Mouse (Mus musculus): ENCODE measurements around the gene Hes5.

Hes5 gene

DNA sequence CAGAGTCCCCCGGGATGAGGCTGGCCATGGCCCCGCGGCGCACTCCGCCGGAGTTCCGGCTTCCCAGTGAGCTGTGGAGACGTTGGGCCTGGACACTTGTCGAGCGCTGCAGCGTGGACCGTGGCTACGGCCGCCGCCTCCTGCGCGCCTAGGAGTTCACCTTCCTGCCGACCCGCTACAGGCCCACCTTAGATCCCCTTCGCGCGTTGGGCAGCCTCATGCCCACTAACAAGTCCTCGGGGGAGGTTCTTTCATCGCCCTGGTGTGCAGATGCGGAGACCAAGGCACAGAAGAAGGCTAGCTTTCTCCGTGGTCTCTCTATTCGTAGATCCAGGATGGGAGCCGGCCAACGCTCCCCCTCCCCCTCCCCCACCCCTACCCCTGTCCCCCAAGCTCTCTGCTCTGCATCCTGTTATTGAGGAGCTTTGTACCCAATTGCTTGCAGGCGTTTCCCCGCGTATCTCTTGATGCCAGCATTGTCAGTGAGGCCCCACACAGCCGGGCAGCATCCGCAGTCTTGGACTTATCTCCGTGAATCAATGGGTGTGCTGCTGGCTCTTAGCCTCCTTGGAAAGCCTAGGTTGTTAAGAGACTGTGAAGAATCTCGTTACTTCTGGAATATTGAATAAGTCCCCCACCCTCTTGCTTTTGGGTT, 4.0 kb downstream of the Hes5 start:
- peak; percentile 63 to 73 for DNase-seq (ENCODE audit: low spot score in 2 of 2)

DNA sequence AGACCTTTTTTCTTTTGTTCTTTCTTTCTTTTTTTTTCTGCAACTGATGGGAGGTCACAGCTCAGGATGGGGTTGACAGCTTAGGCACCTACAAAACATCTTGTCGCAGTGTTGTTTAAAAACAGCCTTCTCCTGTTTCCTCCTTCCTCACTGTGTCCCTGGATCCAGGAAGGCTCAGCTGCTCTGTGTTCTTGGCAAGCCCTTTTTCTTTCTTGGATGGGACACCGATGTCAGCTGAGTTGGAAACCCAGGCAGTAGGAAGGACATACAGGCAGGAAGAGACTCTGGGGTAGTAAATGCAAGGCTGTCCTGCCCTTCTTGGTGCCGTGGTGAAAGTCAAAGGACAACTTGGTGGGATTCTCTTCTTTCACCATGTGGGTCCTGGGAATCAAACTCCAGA, 5.1 kb downstream of the Hes5 start:
- DNase-seq (ENCODE audit: low spot score in 2 of 2): no peak

DNA sequence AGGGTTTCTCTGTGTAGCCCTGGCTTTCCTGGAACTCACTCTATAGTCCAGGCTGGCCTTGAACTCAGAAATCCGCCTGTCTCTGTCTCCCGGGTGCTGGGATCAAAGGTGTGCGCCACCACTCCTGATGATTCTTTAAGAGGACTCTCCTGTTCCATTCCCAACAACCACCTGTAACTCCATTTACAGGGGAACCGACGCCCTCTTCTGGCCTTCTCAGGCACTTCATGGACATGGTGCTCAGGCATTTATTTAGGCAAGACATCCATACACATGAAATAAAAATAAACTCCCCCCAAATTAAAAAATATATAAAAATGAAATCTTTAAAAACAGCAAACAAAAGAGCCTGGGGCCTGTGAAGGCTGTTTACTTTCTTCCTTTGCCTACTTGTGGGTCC, 6.5 kb downstream of the Hes5 start:
- peak; percentile 45 to 75 for DNase-seq (ENCODE audit: low spot score in 2 of 2)

DNA sequence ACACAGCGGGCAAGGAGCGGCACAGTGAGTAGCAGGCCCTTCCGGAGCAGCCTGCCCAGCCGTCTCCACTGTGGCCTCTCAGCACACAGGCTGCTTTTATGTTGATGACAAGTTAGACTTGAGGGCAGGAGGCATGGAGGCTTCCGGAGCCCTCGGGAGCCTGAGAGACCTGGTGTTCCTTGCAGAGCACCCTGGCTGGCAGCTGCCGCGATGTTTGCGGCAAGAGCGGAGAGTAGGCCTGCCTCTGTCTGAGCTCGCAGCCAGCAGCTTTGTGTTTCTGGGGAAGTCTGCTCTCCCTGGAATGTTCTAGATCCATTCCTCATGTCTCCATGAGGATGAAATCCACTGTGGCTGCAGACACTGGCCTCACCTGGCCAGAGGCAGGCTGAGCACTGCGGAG, 11.8 kb downstream of the Hes5 start:
- DNase-seq (ENCODE audit: low spot score in 2 of 2): no peak

DNA sequence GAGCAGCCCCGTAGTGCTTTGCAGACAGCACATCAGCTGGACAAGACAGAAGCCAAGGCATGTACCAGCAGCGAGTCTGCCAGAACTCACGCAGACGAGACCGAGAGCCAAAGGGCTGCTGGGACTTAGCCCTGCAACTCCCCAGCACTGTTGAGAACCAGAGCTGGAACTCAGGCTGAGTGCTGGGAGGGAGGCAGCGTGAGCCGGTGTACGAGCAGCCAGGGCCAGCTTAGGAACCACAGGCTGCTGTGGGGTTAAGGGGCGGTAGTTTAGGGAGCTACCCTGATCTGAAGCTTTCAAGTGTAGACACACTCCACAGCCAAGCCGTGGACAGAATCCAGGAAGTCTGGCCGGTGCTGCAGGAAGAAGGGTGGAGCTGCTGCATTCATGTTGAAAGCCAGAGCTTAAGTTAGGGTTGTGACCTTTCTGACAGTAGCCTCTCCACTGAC, 13.5 kb downstream of the Hes5 start:
- no peak for DNase-seq (ENCODE audit: low spot score in 2 of 2)

DNA sequence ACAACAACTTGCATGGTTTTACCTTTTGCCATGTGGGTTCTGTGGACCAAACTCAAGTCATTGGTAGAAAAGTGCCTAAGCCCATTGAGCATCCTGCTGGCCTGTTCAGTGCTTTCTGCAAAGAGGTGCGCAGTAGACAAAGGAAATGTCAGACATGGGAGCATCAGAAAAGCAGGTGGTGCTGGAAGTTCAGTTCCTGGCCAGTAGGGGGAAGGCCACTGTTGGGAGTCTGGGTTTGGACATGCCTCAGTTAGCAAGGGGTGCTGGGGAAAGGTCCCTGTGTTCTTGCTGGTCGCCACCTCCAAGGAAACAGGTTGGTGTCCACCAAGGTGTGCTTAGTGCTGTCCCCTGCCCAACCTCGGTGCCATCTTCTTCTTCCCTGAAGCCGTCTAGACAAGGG, 19.4 kb downstream of the Hes5 start:
- DNase-seq (ENCODE audit: low spot score in 2 of 2): no peak

DNA sequence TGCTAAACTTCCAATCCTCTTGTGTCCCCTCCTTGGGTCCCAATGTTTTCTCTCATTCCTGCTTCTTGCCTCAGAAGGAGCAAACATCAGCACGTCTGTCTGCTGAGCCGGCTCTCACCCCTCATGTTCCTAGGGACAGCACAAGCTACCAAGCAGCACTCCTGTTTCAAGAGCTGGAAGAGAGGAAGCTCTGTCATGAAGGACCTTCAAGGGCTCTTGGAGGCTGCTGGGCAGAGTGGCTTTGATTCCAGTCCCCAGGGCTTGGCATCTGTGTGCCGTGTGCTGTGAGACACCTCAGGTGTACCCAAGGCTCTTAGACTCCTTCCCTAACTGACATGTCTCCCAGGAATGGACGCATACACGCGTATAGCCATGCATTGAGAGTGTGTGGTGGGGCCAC, 20.4 kb downstream of the Hes5 start:
- DNase-seq (ENCODE audit: low spot score in 2 of 2): no peak

DNA sequence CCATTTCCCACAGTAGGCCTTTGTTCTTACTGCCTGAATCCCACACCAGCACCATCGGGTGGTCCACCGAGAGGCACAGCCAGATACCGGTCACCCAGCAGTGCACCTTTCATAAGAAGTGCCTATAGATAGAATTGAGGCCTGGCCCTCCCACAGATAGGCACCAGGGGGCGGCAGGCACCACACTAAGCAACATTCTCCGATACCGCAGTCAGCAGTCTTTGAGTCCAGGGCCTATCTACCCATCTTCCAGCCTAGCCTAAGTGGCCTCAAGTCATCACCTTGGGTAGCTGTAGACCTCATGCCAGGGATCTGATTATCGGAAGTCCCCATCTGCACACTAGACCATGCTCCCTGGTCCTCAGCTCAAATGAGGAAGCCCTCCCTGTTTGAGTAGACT, 20.8 kb downstream of the Hes5 start:
- peak in 1 of 2 experiments; percentile 72 for DNase-seq (ENCODE audit: low spot score in 2 of 2)

DNA sequence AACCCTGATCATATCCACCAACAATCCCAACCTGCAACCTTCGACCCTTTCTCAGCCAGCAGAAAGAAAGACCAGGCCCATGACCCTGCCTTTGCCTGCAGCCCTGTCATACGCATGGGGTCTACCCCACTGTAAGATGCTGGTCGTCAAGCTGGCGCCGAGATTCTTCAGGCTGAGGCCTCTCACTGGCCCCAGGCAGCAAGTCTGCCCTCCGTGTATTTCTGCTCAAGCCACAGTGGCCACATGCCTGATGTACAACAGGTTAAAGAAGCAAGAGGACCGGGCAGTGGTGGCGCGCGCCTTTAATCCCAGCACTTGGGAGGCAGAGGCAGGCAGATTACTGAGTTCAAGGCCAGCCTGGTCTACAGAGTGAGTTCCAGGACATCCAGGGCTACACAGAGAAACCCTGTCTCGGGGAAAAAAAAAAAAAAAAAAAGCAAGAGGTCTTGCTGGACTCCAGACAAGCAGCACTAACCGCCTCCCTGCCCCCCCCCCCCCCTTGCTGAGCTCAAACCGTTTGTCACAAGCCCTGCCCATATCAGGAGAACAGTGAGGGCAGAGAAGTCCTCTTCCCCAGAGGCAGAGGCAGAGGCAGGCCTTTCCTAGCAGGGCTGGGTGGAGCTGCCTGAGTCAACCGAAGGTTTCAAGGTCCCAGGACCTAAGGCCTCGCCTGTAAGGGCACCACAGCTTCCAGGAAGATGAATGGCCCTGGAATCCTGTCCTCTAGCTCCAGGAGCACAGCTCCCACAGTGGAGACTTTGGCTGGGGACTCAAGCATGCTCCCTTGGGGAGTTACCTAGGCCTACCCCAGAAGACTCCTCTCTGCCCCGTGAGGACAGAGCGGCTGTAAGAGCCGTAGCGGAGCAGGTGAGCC, 21.8 kb downstream of the Hes5 start:
- no peak for DNase-seq (ENCODE audit: low spot score in 2 of 2)

DNA sequence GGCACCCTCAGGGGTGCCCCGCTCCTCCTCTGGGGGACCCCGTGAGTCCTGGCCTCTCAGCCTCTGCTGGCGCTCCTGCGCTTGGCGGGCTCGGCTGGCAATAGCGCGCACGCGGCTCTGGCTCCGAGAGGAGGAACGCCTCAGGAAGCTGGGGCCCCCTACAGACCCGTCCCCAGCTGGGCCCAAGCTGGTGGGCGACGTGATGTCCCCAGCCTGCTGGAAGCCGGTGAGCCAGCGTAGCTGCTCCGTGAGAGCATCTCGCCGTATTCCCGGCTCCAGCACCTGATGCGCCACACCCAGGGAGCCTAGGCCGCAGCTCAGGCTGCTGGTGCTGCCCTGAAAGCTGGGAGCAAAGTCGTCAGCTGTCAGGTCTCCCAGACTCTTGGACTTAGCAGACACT, 23.0 kb downstream of the Hes5 start:
- DNase-seq (ENCODE audit: low spot score in 2 of 2): no peak

DNA sequence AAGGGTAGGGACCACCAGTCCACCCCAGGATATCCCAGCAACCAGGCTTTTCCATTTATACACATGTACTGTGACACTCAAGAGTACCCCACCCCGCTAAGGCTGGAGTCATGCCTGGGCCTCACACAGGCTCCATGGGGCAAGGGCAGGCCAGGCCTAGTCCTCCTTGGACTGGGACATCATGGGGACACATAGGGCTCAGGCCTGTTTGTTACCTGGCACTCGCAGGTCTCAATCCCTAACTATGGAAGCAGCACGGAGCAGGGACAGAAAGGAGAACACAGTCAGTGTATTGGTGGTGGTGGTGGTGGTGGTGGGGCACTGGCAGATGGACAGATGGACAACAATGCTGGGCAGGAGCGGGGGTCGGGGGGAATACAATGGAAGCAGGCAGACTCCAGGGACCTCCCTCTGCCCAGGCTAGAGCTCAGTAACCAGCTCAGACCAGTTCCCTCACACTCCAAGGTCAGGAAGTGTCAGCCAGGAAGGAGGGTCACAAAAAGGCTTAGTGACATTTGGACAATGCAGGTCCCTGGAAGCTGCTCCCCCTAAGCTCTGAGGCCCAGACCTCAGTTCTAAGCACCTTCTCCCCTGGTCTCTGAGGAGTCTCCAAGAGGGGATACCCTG, 24.5 kb downstream of the Hes5 start:
- DNase-seq (ENCODE audit: low spot score in 2 of 2): no peak

DNA sequence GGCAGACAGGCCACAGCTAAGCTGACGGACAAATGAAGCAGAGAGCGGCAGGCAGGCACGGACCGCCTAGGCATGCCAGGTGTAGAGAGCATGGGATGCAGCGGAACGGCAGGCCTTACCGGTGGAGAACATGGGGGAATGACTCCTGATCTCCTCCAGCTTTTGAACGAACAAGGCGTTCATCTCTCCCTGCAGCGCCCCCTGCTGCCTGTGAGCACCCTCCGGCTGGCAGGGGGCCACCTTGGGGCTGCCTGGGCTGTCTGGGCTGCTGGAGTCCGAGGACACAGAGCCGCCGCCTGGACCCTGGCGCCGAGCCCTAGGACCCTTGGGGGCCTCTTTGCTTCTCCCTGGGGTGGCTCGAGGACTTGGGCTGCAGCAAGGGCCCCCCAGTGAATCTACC, 25.4 kb downstream of the Hes5 start:
- DNase-seq (ENCODE audit: low spot score in 2 of 2): peak; percentile 71 to 87

DNA sequence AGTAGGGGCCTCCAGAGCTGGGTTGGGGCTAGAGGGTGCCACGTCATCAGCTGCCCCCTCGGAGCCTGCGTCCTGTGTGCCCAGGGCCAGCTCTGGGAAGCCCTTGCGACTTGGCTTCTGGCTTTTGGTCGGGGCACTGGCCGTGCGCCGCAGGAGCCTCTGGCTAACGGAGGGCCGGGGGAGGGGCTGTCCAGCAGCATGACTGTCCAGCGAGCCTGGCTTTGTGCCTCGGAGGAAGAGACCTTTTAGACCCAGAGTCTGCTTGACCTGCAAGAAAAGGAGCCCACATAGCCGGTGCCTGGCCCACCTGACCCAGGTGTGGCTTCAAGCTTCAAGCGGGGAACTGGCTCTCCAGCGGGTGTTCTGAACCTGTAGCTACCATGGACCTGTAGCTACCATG, 26.0 kb downstream of the Hes5 start:
- DNase-seq (ENCODE audit: low spot score in 2 of 2): no peak

DNA sequence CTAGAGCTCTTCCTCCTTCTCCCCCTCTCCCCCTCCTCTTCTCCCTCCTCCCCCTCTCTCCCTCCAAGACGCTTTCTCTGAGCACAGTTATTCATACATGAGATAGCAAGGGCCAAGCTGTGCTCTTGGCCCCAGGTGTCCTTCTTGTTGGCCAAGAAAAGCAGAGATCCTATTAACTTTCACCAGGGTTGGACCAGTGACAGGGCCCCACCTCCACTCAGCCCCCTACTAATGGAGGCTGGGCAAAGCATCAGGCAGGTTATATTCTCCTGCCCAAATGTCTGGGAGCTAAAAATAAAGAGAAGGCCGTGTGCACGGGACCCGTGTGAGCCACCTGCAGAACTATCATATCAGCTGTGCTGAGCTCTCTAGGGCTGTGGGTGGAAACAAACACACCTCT, 34.2 kb downstream of the Hes5 start:
- DNase-seq (ENCODE audit: low spot score in 2 of 2): no peak

DNA sequence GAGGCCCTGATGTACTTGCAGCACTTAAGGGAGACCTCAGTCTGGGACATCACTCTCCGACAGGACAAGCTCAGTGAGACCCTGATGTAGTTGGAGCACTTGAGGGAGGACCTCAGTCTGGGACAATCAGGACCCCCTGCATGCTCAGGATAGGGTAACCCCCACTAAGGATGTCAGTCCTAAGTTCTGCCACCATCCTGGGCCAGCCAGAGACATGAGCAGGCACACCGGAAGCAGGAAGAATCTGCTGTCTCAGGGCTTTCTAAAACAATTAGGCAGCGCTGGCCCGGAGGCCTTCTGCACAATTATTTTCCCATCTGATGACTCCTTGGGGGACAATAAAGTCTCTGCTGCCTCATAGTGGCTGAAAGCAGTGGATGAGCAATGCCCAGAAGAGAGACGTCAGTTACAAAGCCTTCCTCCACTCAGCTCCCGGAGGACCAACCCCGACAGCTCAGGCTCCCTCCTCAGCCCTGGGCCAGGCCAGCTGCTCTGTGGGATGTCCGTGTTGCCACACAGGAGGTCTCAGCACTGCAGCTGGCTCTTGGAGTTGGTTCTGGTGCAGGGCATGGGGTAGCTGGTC, 35.9 kb downstream of the Hes5 start:
- DNase-seq (ENCODE audit: low spot score in 2 of 2): no peak

DNA sequence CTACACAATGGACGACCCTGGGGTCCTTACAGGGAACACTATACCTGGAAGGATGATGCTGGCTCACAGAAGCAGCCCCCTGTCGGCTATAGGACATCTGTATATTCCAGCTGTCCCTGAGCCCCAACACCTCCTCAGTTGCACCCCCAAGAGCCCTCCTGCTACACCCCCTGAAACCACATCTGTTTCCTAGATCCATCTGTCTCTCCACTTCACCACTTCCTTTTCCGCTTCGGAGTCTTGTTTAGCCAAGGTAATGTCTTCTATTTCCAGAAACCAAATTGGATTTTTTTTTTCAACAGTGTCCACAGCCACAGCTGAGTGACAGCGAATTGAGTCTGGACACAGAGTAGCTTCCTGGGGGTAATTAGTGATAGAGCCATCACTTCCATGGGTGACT, 38.7 kb downstream of the Hes5 start:
- no peak for DNase-seq (ENCODE audit: low spot score in 2 of 2)

DNA sequence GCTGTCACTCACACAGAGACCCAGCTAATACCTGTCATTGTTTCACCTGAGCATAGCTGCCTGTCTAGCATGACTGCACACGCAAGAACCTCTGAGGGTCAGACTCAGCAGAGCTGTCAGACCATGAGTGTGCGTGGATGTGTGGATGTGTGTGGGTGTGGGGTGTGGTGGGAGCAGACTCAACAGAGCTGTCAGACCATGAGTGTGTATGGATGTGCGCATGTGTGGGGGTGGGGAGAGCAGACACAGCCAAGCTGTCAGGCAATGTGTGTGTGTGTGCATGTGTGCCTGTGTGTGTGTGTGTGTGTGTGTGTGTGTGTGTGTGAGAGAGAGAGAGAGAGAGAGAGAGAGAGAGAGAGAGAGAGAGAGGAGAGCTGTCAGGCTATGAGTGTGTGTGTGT, 44.6 kb downstream of the Hes5 start:
- no peak for DNase-seq (ENCODE audit: low spot score in 2 of 2)

DNA sequence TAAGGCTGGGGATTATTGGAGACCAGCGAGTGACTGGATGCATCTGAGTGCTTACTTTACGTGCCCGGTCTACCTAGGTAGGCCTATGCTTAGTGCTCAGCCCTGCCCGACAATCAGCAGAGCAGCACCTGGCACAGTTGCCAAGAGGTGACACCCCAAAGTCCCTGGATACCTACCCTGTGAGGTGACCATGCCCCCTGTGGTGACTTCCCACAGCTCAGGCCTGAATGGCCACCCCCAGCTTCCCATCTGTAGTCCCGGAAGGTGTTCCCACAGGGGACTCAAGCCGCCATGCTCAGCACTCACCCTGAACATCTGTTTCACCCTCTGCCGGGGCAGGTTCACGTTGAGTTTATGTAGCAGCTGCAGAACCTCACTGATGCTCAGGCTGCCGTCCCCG, 45.6 kb downstream of the Hes5 start:
- no peak for DNase-seq (ENCODE audit: low spot score in 2 of 2)

DNA sequence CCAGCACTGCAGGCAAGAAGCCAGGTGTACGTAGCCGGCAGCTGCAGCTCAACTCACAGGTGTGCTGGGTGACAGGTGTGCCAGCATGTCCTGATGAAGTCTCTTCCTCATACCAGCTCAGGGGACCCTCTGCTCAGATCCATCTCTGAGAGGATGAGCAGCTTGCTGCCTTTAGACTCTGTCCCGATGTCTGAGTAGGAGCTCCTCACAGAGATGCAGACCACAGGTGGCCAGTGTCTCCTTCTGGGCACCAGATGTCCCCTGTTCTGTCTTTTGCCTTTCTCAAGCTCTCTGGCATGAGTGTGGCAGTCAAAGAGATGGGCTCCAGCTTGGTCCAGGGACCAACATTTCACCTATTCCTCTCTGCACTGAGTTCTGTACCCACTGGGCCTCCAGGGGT, 46.9 kb downstream of the Hes5 start:
- DNase-seq (ENCODE audit: low spot score in 2 of 2): no peak

DNA sequence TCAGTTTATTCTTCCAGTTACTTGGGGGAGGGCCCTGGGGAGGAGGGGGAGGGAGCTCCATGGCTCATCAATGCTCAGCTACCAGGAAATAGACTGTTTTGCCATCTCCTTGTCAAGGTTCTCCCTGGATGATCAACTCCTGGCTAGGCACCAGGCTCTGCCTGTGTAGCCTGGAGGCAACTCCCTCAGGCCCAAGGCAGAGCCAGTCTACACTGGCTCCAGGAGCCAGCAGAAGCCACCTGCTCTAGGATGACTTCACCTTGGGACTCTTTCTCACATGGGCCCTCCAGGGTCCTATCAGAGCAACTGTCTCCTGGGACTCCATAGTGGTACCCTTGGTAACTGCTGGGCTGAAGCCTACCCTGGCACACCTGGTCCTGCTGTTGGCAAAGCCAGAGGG, 47.4 kb downstream of the Hes5 start:
- no peak for DNase-seq (ENCODE audit: low spot score in 2 of 2)

DNA sequence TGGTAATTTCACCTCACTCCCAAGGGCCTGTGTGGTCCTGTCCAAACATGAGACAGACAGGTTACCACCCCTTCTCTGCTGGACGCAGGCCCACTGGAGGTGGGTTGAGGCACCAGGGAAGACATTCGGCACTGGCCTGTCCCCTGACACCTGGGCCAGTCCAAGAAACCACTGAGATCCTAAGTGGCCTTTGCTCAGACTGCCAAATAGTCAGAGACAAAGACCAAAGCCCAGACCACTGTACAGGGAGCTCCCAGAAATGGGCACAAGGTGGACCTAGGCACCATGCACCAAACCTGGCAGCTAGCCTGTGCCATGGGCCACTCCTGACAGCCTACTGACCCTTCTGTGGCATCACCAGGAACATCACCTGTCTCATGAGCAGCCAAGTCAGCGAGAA, 48.5 kb downstream of the Hes5 start:
- no peak for DNase-seq (ENCODE audit: low spot score in 2 of 2)

DNA sequence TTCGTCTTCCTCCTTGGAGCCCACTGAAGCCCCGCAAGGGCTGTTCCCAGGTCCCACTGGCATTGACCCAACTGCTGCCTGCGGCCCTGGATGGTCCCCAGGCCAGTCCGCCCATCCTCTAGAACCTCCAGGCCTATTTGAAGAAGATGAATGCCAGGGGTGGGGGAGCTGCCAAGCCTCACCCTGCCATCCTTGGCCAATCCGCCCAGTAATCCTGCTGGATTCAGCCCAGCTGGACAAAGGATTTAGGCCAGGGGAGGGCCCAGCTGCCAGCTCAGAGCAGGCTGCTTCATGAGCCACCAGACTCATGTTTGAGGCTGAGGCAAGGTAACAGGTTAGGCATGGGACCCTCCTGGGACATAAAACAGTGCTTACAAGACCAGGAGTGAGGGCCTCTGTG, 50.1 kb downstream of the Hes5 start:
- DNase-seq (ENCODE audit: low spot score in 2 of 2): no peak
